Mouse (Mus musculus) kidney, embryonic 14.5 days (tissue): ENCODE measurements around the gene Dpp7. TPM values are rescaled to one million over a fixed set of nuclear protein-coding genes. Genes with fewer than 3 reads are reported as not detected.

Experiments used
- ATAC-seq: fragments of 200-750 bp; cut with Nextera tagmentation; 2 replicates; pipeline ENCODE4 v1.8.0; 2017; ENCODE audit warnings: moderate number of reproducible peaks, mild to moderate bottlenecking, moderate TSS enrichment, moderate library complexity; ENCODE audit not compliant: low FRiP score, low TSS enrichment
- H3K27ac ChIP-seq: fragments of 300-500 bp; sonication (generic); 2 replicates; pipeline ENCODE4 v1.5.1; 2014; ENCODE audit warnings: low read depth, mild to moderate bottlenecking, low read length, moderate library complexity, mixed read lengths
- H3K27me3 ChIP-seq: fragments of 300-500 bp; sonication (generic); 2 replicates; pipeline ENCODE4 v1.6.1; 2014; ENCODE audit warnings: mild to moderate bottlenecking, low read length; ENCODE audit not compliant: control insufficient read depth, insufficient read depth
- H3K36me3 ChIP-seq: fragments of 300-500 bp; sonication (generic); 2 replicates; pipeline ENCODE4 v1.6.1; 2014; ENCODE audit warnings: low read length, mixed read lengths; ENCODE audit not compliant: control insufficient read depth, insufficient read depth
- H3K4me1 ChIP-seq: fragments of 300-500 bp; sonication (generic); 2 replicates; pipeline ENCODE4 v1.6.1; 2014; ENCODE audit warnings: low read length, mixed read lengths; ENCODE audit not compliant: control insufficient read depth, insufficient read depth
- H3K4me2 ChIP-seq: fragments of 300-500 bp; sonication (generic); replicated peaks from 2 replicates; pipeline ENCODE4 v1.6.1; 2014; ENCODE audit warnings: low read depth, mild to moderate bottlenecking, low read length
- H3K4me3 ChIP-seq: fragments of 300-500 bp; sonication (generic); 2 replicates; pipeline ENCODE4 v1.5.1; 2014; ENCODE audit warnings: mild to moderate bottlenecking, low read length
- H3K9ac ChIP-seq: fragments of 300-500 bp; sonication (generic); 2 replicates; pipeline ENCODE4 v1.6.1; 2014; ENCODE audit warnings: low read depth, mild to moderate bottlenecking, low read length, moderate library complexity
- H3K9me3 ChIP-seq: fragments of 300-500 bp; sonication (generic); 2 replicates; pipeline ENCODE4 v1.6.1; 2016; ENCODE audit warnings: low read length; ENCODE audit not compliant: control insufficient read depth
- whole genome bisulfite sequencing: fragments of 180-500 bp; shearing (Covaris S2); extraction: QIAGEN DNeasy Blood & Tissue Kit; methylation state at CpG from one replicate; pipeline ENCODE4 v1.1.7; 2014; 5-methylcytosine and 5-hydroxymethylcytosine counted together
- polyA plus RNA-seq: library from polyadenylated mRNA; unstranded; fragments of >200 nt; fragmentation: Nextera tagmentation; extraction: Ambion mirVana; gene quantifications from 2 replicates; pipeline ENCODE4 v1.2.1, GENCODE M21; 2014

The Dpp7 gene
- polyA plus RNA-seq, 1 experiment from 2014 or later = 16.2 TPM

DNA sequence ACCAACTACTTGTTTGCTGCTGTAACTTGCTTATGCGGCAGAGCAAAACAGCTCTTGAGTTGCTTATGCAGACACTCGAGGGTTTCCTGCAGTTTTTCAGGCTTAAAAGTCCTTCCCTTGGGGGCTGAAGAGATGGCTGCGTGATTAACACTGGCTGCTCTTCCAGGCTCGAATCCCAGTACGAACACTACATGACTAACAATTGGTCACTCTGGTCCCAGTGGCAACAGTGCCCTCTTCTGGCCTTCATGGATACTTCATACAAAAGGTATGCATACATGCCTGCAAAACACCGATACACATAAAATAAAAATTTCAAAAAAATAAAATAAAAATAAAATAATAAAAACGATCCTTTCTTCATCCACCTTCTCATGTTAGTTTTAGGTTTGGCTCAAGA, 27.7 kb downstream of the Dpp7 start:
- H3K27ac ChIP-seq = no peak overlapping the region
- H3K36me3 ChIP-seq = no peaks in the 10 kb centered on the region
- H3K4me1 ChIP-seq = peaks cover 9% of the 10 kb centered on the region
- no peak overlapping the region for H3K9ac ChIP-seq
- H3K27me3 ChIP-seq = no peaks in the 10 kb centered on the region
- H3K4me3 ChIP-seq = no peak overlapping the region
- no peaks in the 10 kb centered on the region for H3K9me3 ChIP-seq
- 42% methylated on average over 7 of the region's 7 CpGs for WGBS
- no peak for ATAC-seq
- no peak overlapping the region for H3K4me2 ChIP-seq

DNA sequence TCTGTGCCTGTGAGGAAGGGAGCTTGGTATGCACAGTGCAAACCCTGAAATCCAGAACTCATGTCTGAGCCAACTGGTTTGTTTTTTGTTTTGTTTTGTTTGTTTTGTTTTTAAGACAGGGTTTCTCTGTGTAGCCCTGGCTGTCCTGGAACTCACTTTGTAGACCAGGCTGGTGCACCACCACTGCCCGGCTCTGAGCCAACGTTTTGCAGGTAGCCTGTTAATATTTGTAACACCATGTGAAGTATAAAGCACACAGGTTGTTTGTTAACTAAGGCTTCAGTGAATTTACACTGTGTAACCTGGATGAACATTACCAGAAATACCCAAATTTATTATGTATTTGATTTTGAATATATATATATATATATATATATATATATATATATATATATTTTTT, 30.1 kb downstream of the Dpp7 start:
- no peaks in the 10 kb centered on the region for H3K36me3 ChIP-seq
- no peaks in the 10 kb centered on the region for H3K4me1 ChIP-seq
- no peaks in the 10 kb centered on the region for H3K9me3 ChIP-seq
- H3K4me3 ChIP-seq = no peak overlapping the region
- H3K9ac ChIP-seq = no peak overlapping the region
- peaks cover 5% of the 10 kb centered on the region for H3K27me3 ChIP-seq
- ATAC-seq = no peak
- H3K27ac ChIP-seq = no peak overlapping the region
- WGBS = 74% methylated on average over 2 of the region's 2 CpGs
- H3K4me2 ChIP-seq = no peak overlapping the region

DNA sequence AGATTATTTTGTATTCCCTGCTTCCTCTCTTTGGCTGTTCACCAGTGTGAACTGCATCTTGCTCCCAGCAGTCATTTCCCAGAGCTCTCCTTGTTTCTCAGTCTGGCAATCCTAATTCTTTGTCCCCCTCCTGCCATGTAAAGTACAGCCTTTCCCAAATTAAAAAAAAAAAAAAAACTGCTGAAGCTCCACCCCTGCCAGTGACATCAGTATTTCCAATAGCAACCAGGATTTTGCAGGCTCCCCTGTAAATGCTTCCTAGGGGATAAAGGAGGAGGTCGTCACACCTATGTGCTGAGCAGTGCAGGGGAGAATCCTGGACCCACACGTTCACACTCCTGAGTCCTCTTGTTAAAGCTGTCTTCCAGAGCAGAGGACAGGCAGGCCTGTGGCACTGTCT, 36.1 kb downstream of the Dpp7 start:
- Histone ChIP-seq H3K27ac (no peak overlapping the region), H3K4me3 (no peak overlapping the region), H3K4me2 (no peak overlapping the region), H3K4me1 (peaks cover 3% of the 10 kb centered on the region; the same call in 1 of the 2 replicates), H3K36me3 (no peaks in the 10 kb centered on the region), H3K27me3 (peaks cover 39% of the 10 kb centered on the region), H3K9ac (no peak overlapping the region), H3K9me3 (no peaks in the 10 kb centered on the region)
- no peak for ATAC-seq
- WGBS = 31% methylated on average over 2 of the region's 2 CpGs

DNA sequence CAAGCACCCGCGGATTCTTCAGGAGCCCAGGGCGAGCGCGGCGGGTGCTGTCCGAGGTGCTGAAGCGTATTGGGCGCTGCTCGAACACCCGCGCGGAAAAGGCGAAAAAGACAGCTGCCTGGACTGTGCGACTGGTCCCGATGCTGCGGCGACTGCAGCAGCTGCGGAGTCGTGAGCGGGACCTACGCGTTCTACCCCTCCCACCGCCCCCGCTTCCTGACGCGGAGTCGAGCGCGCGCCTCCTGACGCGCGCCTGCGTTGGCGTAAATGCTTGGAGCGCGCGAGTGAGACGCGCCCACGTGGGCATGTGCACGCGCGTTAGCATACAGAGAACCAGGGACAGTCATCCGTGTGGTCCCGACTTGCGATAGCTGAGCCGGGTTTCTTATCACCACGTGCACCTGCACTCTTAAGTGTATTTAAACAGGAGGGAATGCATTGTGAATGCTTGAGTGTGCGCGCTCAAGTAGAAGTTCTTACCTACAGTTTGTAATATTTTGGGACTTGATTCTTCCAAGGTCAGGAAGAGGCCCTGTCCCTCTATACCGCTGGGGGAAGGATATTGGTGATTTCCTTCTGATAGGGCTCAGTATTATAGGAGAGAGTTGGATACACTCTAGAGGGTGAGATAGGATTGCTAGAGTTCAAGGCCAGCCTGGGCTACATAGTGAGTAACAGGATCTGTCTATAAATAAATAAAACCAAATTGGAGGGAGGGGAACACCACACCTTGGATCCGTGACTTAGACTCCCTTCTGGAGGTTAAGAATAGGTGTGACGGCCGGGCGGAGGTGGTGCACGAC, 37.0 kb downstream of the Dpp7 start, which contains the start of gene Grin1:
Grin1 (minus strand) TSS at position 217 of the 803 bp plus-strand sequence.
- Histone ChIP-seq H3K4me1 (peaks cover 3% of the 10 kb centered on the region; the same call in 1 of the 2 replicates), H3K27ac (no peak within 1 kb of the TSS), H3K4me3 (peak within 1 kb of the TSS; percentile 32), H3K9ac (no peak within 1 kb of the TSS), H3K9me3 (no peaks in the 10 kb centered on the region), H3K4me2 (peak within 1 kb of the TSS; percentile 46), H3K27me3 (peaks cover 43% of the 10 kb centered on the region), H3K36me3 (no peaks in the 10 kb centered on the region)
- peak; percentile 72 for ATAC-seq
- WGBS = 9% methylated on average over 58 of the region's 58 CpGs

DNA sequence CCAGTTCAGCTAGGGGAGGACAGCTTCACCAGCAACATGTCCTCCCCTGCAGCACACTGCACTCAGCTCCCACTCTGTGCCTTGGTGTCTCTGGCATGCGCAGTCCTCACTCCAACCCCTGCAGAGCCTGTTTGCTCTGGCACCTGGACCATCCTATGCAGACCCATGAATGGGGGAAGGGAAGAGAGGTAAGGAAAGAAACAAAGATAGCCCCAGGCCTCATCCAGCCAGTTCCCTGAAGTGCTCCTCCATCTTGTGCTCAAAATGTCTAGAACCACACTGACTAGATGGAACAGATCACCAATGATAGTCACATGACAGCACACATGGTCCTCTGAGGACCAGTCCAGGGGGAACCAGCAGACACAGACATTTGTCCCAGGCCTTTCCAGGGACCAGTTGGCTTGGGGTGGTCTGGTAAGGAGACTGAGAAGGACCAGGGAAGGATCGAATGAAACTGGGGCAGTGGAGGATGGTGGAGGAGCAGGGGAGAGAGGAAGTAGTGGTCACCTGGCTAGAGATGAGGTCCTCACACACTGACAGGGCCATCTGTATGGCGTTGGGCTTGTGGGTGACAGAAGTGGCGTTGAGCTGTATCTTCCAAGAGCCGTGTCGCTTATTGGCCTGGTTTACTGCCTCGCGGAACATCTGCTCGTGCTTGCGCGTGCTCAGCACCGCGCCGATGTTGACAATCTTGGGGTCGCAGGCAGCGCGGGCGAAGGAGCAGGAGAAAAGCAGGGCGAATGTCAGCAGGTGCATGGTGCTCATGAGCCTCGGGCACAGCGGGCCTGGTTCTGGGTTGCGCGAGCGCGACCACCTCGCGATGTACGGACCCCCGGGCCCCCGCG, 37.8 kb downstream of the Dpp7 start:
- WGBS = 8% methylated on average over 31 of the region's 31 CpGs
- Histone ChIP-seq H3K27ac (no peak overlapping the region), H3K9ac (no peak overlapping the region), H3K27me3 (peaks cover 47% of the 10 kb centered on the region), H3K4me1 (peaks cover 3% of the 10 kb centered on the region; the same call in 1 of the 2 replicates), H3K4me3 (peak overlapping the region; percentile 32), H3K4me2 (peak overlapping the region; percentile 46), H3K9me3 (no peaks in the 10 kb centered on the region), H3K36me3 (no peaks in the 10 kb centered on the region)
- no peak; the same call in 1 of the 2 replicates for ATAC-seq

DNA sequence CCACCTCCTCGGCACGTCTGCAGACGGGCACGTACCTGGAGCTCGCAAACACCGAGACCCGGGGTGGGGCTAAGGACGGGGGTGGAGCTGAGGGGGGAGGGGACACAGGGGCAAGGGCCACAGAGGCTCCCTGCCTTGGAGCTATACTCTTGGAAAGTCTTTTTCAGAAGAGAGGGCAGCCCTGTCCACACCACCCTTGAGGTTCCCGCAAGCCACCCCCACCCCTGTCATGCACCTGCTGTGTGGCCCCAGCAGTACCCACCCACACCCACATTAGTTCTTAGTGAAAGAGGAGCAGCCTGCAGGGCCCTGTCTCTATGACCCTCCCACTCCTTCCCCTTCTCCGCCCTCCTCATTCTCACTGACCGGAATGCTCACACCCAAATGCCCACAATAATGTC, 44.7 kb downstream of the Dpp7 start:
- no peaks in the 10 kb centered on the region for H3K9me3 ChIP-seq
- H3K27me3 ChIP-seq = peaks cover 63% of the 10 kb centered on the region
- no peak overlapping the region for H3K9ac ChIP-seq
- no peaks in the 10 kb centered on the region for H3K4me1 ChIP-seq
- H3K4me3 ChIP-seq = no peak overlapping the region
- H3K27ac ChIP-seq = no peak overlapping the region
- no peak overlapping the region for H3K4me2 ChIP-seq
- H3K36me3 ChIP-seq = no peaks in the 10 kb centered on the region
- WGBS = 3% methylated on average over 11 of the region's 11 CpGs
- ATAC-seq = no peak

DNA sequence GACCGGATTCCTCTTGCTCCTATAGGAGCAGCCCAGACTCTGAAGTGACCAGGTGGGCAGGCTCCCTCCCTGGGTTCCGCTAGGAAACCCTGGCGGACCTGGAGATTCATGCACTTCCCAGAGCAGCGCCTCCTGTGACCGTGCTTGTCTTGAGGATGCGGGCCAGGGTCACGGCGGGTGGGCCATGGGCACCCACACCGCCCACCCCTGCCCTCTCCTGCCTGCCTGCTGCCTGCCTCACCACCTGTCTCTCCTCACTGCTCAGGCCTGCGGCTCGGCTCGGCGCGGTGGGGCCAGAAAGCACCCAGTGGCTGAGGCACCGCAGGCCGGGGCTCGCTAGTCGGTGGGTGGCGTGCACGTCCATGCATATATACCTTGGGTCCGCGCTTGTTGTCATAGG, 45.2 kb downstream of the Dpp7 start:
- no peak overlapping the region for H3K4me3 ChIP-seq
- ATAC-seq = no peak
- peaks cover 65% of the 10 kb centered on the region for H3K27me3 ChIP-seq
- H3K36me3 ChIP-seq = no peaks in the 10 kb centered on the region
- 2% methylated on average over 22 of the region's 22 CpGs for WGBS
- H3K4me2 ChIP-seq = no peak overlapping the region
- H3K9me3 ChIP-seq = no peaks in the 10 kb centered on the region
- H3K9ac ChIP-seq = no peak overlapping the region
- H3K27ac ChIP-seq = no peak overlapping the region
- no peaks in the 10 kb centered on the region for H3K4me1 ChIP-seq

DNA sequence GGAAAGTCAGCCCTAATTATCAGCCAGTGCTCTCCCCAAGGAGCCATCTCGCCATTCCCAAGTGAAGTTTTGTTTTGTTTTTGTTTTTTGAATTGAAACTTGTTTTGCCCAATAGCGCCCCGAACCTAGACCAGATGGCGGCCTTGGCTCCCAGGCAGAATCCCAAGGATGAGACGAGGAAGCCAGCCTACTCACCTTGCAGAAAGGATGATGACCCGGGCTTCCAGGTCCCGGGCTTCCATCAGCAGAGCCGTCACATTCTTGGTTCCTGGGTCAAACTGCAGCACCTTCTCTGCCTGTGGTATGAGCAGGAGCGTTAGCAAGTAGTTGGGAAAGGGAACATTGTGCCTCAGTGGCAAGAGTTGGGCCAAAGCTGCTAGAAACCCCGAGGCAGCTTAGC, 46.0 kb downstream of the Dpp7 start:
- no peak overlapping the region for H3K9ac ChIP-seq
- H3K27me3 ChIP-seq = peaks cover 73% of the 10 kb centered on the region
- no peak overlapping the region for H3K27ac ChIP-seq
- H3K4me3 ChIP-seq = no peak overlapping the region
- H3K4me2 ChIP-seq = no peak overlapping the region
- H3K9me3 ChIP-seq = no peaks in the 10 kb centered on the region
- no peaks in the 10 kb centered on the region for H3K36me3 ChIP-seq
- WGBS = 57% methylated on average over 10 of the region's 10 CpGs
- ATAC-seq = no peak
- 0 out of 2 replicates have a peak, but pooled peaks cover 2% of the 10 kb centered on the region for H3K4me1 ChIP-seq
